Mouse (Mus musculus) MEL (cell line): ENCODE measurements around the gene Il6st.

Source experiments
- CTCF ChIP-seq, 3 experiments: IDR thresholded peaks in 2 of 3; conservative IDR thresholded peaks in 1 of 3; 2 replicates each; pipeline ENCODE4 v1.5.1; 2011 to 2012; ENCODE audit warnings: low read length in 3 of 3, low read depth in 2 of 3, mild to moderate bottlenecking in 2 of 3, improper control_type of control experiment in 1 of 3, inconsistent platforms in 1 of 3, mixed read lengths in 1 of 3, moderate library complexity in 1 of 3; ENCODE audit not compliant: control insufficient read depth in 1 of 3, insufficient read depth in 1 of 3, poor library complexity in 1 of 3, severe bottlenecking in 1 of 3
- ETS1 ChIP-seq: IDR thresholded peaks from 2 replicates; pipeline ENCODE4 v1.6.1; 2012; ENCODE audit warnings: low read depth, mild to moderate bottlenecking, inconsistent platforms, low read length, improper control_type of control experiment, moderate library complexity
- GABPA ChIP-seq: IDR thresholded peaks from 2 replicates; pipeline ENCODE4 v1.6.1; 2012; ENCODE audit warnings: low read depth, mild to moderate bottlenecking, inconsistent platforms, low read length, improper control_type of control experiment, moderate library complexity
- MXI1 ChIP-seq: IDR thresholded peaks from 2 replicates; pipeline ENCODE4 v1.6.1; 2011; ENCODE audit warnings: mild to moderate bottlenecking, low read depth, low read length, improper control_type of control experiment
- NELFE ChIP-seq: IDR thresholded peaks from 2 replicates; pipeline ENCODE4 v1.6.1; 2011; ENCODE audit warnings: low read depth, low read length, improper control_type of control experiment
- POLR2A ChIP-seq, 2 experiments: IDR thresholded peaks; 2 replicates each; pipeline ENCODE4 v1.6.1; 2011 to 2012; ENCODE audit warnings: low read length in 2 of 2, mild to moderate bottlenecking in 2 of 2, control low read depth in 1 of 2, improper control_type of control experiment in 1 of 2, low read depth in 1 of 2, moderate library complexity in 1 of 2; ENCODE audit not compliant: control insufficient read depth in 1 of 2, insufficient read depth in 1 of 2, poor library complexity in 1 of 2
- POLR2AphosphoS5 ChIP-seq: IDR thresholded peaks from 2 replicates; pipeline ENCODE4 v1.6.1; 2012; ENCODE audit warnings: low read depth, borderline replicate concordance, mild to moderate bottlenecking, inconsistent platforms, low read length, moderate library complexity, mixed read lengths

- no peak for TF ChIP-seq POLR2AphosphoS5
- TF ChIP-seq GABPA = no peak
- no peak for TF ChIP-seq MXI1
- TF ChIP-seq POLR2A (IDR thresholded peaks at IDR 0.05; ENCODE audit: control insufficient read depth in 1 of 2, insufficient read depth in 1 of 2, low read depth in 1 of 2, low read length in 2 of 2, poor library complexity in 1 of 2) = no peak
- no peak for TF ChIP-seq NELFE
- no peak for TF ChIP-seq CTCF (IDR thresholded peaks at IDR 0.05 in 2 of 3, conservative IDR thresholded peaks at IDR 0.05 in 1 of 3; ENCODE audit: control insufficient read depth in 1 of 3, insufficient read depth in 1 of 3, low read depth in 2 of 3, low read length in 3 of 3, poor library complexity in 1 of 3, severe bottlenecking in 1 of 3)
- TF ChIP-seq ETS1 = no peak
These were observed 76.7 kb downstream of the Il6st start for GRCm38 (mm10) chr13:112540616-112541015.
